Comparison of ENCODE assay signal across 11 mouse cellular contexts in genomic region chr10:37170466-37170865, GRCm38 (mm10). TPM values are rescaled to one million over a fixed set of nuclear protein-coding genes. Genes with fewer than 3 reads are reported as not detected.
DNase-seq lines count a peak whose midpoint lies in the region.
"Had no signal": no experiment of that assay in that cellular context is flagged by ENCODE, and none has a peak within 500 bp of the region (broad histone marks: within the 10 kb centered on the region; RNA-seq: fewer than 3 reads in every experiment).

No protein-coding gene starts in this region.

- H3K27me3 ChIP-seq in limb, embryonic 10.5 days (ENCODE audit: low read depth, poor library complexity, severe bottlenecking): no peaks in the 10 kb centered on the region
- H3K27me3 ChIP-seq: embryonic facial prominence, embryonic 12.5 days had no signal

- WGBS in limb, embryonic 10.5 days: 85% methylated on average over 4 of the region's 4 CpGs

- H3K9me3 ChIP-seq in limb, embryonic 10.5 days (replicated peaks): no peaks in the 10 kb centered on the region
- H3K9me3 ChIP-seq: embryonic facial prominence, embryonic 12.5 days had no signal

- H3K36me3 ChIP-seq in limb, embryonic 10.5 days: no peaks in the 10 kb centered on the region
- H3K36me3 ChIP-seq: embryonic facial prominence, embryonic 12.5 days had no signal

- no peak overlapping the region for H3K4me3 ChIP-seq in limb, embryonic 10.5 days
- H3K4me3 ChIP-seq: embryonic facial prominence, embryonic 12.5 days had no signal

- no peaks in the 10 kb centered on the region for H3K4me1 ChIP-seq in limb, embryonic 10.5 days
- H3K4me1 ChIP-seq: embryonic facial prominence, embryonic 12.5 days had no signal

- H3K27ac ChIP-seq in limb, embryonic 10.5 days: no peak overlapping the region
- H3K27ac ChIP-seq: embryonic facial prominence, embryonic 12.5 days had no signal

- DNase-seq in kidney, postnatal 10 days: peak; percentile 25
- DNase-seq in kidney, adult 11 months: no peak
- DNase-seq in right cerebral cortex, postnatal 10 days (ENCODE audit: low spot score in 2 of 2): peak; percentile 64 to 69
- no peak for DNase-seq in right cerebral cortex, postnatal 14 days
- DNase-seq in heart, adult 9 months (ENCODE audit: low spot score in 2 of 2): peak; percentile 73 to 80
- no peak for DNase-seq in limb, embryonic 10.5 days (ENCODE audit: low spot score)
- no peak for DNase-seq in spleen, adult 12 weeks (ENCODE audit: low spot score)
- DNase-seq: lung, adult 18-20 months; right cerebral cortex, adult 18-20 months; thymus, adult 2 months had no signal

RNA-seq across cellular contexts. Expression of gene Marcks, which starts 31.7 kb away (rescaled TPM):
- 94.6 and 115 TPM in 2 replicates for polyA plus RNA-seq in limb, embryonic 10.5 days (2016; fragmentation: Nextera tagmentation; extraction: Ambion mirVana)

Comparison
In these comparisons a context has a peak if more than half of its experiments do, and no peak if none do; other contexts are left out.
1. DNase-seq: peak in kidney, postnatal 10 days (single experiment), right cerebral cortex, postnatal 10 days (2 of 2) and heart, adult 9 months (2 of 2); none in kidney, adult 11 months (single experiment), right cerebral cortex, postnatal 14 days (single experiment), limb, embryonic 10.5 days (single experiment) and spleen, adult 12 weeks (single experiment).